Mouse (Mus musculus): Measurements from ENCODE around the gene Bdnf.
A peak's percentile ranks its signal among the peaks of the same experiment; 100 is the strongest.

The Bdnf gene

GRCm38 (mm10) chr2:109674532-109674931 is at the start of gene Bdnf:
Gene Bdnf (plus strand): TSS chr2:109674700.
- no peak for DNase-seq (ENCODE audit: low spot score in 2 of 2)

DNA sequence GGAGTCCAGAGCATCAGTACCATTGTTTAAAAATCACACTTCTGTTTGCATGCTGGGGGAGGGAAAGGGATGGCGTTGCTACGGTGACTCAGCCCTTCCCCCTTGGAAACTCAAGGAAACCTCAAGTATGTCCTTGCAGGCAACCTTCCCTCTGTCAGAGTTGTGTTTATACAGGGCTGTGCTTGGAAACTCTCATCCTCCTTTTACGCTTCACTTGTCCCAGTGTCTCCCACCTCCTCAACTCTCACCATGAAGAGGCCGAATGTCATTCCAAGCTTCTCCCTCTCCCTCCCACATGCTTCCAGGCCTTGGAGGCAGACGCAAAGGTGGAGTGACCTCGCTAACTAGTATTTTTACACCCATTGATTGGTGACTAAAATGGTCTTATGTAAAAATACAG is 47.6 kb upstream of the Bdnf start:
- DNase-seq (ENCODE audit: low spot score in 2 of 2), result no peak

DNA sequence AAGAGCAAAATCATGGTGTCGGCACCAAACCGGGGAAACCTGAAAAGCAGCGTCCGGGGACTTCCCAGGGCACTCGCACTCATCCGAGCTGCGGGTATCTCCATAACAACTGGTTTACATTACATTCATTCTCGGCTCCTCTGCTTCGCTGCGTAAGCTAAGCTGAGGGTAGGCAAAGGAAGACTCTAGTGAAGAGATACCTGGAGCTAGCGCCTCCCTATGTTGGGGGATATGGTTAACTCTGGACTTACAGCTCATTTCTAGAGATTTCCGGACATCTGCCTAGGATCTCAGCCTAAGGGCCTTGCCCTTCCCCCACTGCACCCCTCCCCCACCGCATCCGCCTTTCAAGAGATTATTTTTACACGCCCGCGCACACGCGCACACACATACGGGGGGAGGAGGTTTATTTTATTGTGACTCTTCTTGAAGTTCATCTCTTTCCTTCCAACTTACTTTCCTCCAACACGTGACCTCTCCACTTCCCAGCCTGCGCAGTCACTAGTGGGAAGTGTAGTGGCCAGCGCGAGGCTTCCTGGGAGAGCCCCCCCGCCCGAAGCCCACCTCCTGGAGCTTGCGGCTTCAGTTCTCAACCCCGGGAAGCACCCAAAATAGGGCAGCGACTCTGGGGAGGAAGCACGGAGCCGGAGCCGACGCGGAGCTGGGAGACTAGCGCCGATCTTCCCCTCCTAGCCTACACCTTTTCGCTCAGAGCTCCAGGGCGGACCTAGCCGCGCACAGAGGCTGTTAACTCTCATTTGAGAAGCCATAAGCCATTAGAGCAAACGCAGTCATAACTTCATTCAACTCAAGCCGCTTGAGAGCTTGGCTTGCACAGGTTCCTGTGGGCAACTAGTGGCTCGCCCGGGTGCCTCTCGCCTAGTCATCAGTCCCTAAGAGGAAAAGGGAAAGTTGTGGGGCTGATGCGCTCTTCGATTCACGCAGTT is 718 bp upstream of the Bdnf start:
- DNase-seq (ENCODE audit: low spot score in 2 of 2), result no peak

GRCm38 (mm10) chr2:109675051-109675450 is 551 bp downstream of the Bdnf start:
- no peak for DNase-seq (ENCODE audit: low spot score in 2 of 2)

GRCm38 (mm10) chr2:109675973-109676617 is 1.6 kb downstream of the Bdnf start:
- peak in 1 of 2 experiments; percentile 63 for DNase-seq (ENCODE audit: low spot score in 2 of 2)

- DNase-seq (ENCODE audit: low spot score in 2 of 2), result no peak
These were observed 2.1 kb downstream of the Bdnf start for GRCm38 (mm10) chr2:109676618-109676974.

DNA sequence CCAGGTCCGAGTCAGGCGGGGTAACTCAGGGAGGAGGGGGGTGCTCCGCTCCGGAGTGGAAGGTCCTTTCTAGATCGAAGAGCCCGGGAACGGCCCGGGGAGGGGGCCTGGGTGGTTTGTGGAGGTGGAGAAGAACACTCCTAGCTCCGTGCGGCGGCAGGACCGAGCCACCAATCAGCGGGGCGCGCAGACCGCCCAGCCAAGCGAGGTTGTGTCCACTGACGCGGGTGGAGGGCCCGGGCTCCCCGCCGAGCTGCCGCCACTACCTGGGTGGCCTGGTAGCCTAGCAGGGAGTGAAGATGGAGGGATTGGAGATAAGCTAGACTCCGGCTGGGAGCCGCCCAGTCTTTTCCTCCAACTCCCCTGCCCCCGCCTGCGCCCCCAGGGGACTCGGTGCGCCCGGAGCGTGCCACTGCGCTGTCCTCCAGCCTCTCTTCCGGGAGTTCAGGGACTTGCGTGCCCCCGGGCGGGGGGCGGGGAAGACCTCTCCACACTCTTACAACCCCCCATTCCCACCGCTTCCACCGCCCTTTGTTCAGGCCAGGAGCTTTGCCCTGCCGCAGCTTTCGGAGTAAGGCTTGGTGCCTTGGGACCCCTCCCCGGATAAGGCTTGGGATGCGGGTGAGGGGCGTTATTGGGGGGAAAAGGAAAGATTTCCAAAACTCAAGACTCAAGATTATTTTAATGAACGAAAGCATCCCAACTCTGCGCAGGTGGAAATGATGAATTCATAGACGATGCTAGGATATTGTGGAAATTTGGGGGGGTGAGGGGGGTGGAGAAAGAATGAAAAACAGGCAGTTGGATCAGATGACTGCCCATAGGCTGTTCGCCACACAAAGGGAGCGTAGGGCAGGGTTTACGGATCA is 3.0 kb downstream of the Bdnf start:
- peak in 1 of 2 experiments; percentile 58 for DNase-seq (ENCODE audit: low spot score in 2 of 2)

- DNase-seq (ENCODE audit: low spot score in 2 of 2), result no peak
These were observed 3.5 kb downstream of the Bdnf start for GRCm38 (mm10) chr2:109678090-109678409.

DNA sequence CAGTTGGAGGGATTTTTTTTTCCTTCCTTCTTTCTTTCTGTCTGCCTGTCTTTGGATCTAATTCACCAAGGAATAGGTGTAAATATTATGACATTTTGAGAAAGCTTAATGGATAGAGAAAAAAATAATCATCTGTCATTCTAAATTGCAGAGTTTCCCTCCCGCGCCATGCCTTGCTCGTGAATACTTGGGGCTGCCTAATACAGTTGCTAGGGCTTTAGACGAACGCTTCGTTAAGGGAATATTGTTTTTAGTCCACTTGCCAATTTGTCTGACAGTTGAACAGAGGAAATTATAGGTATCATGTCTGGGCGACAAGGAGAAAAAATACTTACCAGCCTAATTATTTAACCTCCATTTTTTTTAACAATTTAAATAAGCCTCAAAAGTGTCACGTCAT is 4.0 kb downstream of the Bdnf start:
- no peak for DNase-seq (ENCODE audit: low spot score in 2 of 2)

DNA sequence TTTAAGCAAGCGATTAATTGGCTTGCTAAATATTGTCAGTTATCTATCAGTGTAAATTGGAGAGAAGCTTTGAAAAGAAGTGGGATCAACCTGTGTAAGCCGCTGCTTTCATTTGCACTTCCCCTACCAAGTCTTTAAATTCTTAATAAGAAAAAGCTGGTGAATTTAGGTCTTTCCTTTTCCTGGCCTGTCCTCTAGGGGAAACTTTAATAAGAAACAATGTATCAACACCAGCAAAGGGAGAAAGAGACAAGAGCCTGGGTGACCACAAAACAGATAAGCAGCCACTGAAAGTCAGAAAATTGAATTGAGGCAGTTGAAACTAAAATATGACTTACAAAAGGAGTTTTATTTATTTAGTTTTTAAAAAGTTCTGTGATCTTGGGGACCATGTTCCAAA is 4.9 kb downstream of the Bdnf start:
- DNase-seq (ENCODE audit: low spot score in 2 of 2), result no peak

- no peak for DNase-seq (ENCODE audit: low spot score in 2 of 2)
These were observed 6.6 kb downstream of the Bdnf start for GRCm38 (mm10) chr2:109681071-109681470.

GRCm38 (mm10) chr2:109688661-109689060 is 14.2 kb downstream of the Bdnf start:
- no peak for DNase-seq (ENCODE audit: low spot score in 2 of 2)

DNA sequence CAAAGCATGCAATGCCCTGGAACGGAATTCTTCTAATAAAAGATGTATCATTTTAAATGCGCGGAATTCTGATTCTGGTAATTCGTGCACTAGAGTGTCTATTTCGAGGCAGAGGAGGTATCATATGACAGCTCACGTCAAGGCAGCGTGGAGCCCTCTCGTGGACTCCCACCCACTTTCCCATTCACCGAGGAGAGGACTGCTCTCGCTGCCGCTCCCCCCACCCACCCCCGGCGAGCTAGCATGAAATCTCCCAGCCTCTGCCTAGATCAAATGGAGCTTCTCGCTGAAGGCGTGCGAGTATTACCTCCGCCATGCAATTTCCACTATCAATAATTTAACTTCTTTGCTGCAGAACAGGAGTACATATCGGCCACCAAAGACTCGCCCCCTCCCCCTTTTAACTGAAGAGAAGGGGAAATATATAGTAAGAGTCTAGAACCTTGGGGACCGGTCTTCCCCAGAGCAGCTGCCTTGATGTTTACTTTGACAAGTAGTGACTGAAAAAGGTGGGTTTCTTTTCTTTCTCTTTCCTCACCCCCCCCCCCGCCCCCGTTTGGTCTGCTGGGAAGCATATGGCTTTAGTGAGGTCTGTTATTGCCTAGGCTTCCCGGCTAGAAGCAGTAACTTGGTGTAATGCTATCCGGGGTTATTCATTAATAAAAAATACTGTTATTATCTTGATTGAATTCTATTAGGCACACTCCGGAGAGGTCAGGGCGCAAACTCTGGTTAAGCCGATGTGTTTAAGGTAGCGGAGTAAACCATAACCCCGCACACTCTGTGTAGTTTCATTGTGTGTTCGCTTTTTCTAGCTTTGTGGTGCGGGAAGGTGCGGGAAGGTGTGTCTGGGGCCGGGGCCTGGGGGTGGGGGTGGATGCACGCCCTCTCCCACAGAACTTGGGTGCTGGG is 18.0 kb downstream of the Bdnf start:
- no peak for DNase-seq (ENCODE audit: low spot score in 2 of 2)

DNA sequence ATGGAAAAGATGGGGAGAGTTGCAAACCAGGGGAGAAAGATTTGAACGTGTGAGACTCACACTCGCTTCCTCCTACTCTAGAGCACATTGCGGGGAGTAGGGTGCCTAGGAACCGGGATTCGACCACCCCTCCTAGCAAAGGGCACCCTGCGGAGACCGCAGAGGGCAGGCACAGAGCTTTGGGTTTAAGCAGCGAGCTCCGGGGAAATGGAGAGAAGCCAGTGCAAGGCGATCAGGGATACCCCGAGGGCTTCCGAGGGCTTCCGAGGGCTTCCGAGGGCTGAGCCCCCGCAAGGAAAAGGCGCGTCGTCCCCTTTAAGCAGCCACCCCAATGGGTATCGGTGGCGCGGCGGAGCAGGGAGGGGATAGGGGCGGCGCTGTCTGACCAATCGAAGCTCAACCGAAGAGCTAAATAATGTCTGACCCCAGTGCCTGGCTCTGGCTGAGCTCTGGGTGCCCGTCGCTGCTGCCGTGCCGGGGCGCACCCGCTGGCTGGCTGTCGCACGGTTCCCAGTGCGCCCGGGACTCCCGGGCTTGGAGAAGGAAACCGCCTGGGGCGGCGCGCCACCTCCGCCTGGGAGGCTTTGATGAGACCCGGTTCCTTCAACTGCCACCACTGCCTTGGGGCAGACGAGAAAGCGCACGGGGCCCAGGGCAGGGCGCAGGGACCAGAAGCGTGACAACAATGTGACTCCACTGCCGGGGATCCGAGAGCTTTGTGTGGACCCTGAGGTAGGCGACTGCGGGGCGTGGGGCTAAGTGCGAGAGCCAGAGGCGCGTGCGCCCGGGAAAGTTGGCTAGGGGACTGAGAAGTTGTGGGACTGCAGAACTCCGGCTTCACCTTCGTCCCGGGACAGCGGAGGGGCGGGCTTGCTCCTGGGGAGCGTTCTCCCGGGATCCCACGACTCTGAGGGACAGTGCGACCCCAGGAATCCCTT is 18.9 kb downstream of the Bdnf start:
- DNase-seq (ENCODE audit: low spot score in 2 of 2), result no peak

DNA sequence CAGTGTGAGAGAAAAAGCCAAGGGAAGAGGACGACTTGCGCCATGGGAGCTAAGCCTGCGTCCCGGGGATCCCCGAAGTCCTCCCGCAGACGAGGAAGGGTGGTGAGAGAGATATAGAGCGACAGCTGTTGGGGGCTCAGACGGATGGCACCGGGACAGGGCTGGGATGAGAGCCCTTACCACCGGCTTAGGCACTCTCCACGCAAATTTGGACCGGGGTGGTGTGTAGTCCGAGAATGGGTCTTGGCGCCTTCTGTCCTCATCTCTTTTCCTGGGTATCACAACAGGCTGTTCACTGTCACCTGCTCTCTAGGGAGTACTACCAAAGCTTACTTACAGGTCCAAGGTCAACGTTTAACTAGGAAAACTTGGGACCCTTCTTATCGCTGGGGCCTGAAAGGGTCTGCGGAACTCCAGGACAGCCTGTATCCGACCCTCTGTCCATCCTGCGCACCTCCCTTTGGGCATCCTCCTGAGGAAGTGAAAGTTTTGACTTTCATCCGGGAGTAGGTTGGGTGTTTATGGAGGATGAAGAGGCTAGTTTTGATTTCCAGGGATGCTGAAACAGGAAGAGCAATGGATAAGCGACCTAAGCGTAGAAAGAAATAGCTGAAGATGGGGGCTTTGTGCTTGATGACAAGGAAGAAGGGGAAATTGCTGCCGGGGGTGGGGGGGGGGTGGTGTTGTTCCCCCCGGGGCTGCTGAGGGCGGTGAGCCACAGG is 19.8 kb downstream of the Bdnf start:
- no peak for DNase-seq (ENCODE audit: low spot score in 2 of 2)

DNA sequence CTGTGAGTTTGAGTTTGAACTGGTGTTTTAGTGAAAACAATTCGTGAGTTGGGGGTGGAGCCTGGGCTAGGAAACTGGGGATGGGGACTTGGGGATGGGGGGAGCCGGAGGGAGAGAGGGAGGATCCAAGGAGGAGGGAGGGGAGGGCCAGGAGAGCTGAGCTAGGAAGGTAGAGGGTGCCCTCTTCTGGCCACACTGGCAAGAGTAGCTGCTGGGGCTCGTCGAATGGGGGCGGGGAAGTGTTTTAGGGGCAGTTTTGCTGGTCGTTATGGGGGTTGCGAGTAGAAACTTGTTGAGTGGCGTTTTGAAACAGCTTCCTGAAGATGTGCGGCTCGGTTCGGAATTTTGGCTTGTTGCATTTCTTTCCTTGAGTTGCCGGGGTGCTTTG is 20.3 kb downstream of the Bdnf start:
- no peak for DNase-seq (ENCODE audit: low spot score in 2 of 2)

GRCm38 (mm10) chr2:109697151-109697550 is 22.7 kb downstream of the Bdnf start:
- DNase-seq (ENCODE audit: low spot score in 2 of 2), result no peak

DNA sequence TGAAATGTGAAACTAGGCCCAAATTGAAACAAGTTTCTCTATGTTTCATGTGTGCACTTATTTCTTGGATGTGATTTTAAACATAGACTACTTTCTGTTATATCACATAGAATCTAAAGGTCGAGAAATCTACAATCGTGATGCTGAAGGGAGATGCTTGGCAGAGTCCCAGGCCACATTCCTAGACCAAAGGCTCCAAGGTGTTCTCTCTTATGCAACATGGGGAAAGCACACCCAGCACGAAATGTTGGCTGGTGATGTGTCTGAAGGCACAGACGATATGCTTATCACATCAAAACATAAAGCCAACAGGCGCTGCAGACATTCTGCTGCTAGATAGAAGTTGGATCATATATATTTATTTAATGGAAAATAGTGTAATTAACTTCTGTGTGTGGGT is 25.8 kb downstream of the Bdnf start:
- no peak for DNase-seq (ENCODE audit: low spot score in 2 of 2)

DNA sequence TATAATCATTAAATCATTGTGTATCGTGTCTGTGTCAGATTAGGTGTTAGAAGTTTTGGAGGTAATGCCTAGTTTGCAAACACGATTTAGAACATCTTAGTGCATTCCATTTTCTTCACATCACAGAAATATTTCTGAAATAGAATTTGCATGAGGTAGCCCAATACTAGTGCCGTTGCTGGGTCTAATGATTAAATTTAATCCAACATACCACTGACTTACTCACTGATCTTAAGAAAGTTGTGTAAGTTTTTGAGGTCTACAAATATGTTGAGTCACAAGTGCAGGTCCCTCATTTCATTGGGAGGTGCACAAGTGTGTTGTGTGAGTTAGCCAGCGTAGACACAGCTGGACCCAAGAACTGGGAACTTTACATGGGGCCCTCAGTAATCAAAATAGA is 29.1 kb downstream of the Bdnf start:
- DNase-seq (ENCODE audit: low spot score in 2 of 2), result no peak

DNA sequence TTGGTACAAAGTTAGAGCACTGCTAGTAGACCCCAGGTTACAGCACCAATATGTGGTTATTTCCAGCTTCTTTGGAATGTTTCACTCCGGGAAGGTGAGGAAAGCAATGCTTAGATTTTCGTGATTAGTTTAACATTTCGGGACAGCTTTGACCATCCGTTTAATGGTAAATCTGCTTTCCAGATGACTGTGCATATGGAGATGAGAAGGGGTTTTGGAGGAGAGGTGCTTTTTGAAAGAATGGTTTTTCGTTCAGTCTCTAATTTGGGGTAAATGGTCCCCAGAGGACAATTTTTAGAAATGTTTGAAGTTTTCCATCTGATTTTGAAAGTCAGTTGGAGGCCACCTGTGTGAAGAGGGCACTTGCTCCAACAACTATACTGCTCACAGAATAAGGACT is 29.6 kb downstream of the Bdnf start:
- DNase-seq (ENCODE audit: low spot score in 2 of 2), result no peak
